Mouse (Mus musculus): ENCODE results near the gene Nr3c2.

DNA sequence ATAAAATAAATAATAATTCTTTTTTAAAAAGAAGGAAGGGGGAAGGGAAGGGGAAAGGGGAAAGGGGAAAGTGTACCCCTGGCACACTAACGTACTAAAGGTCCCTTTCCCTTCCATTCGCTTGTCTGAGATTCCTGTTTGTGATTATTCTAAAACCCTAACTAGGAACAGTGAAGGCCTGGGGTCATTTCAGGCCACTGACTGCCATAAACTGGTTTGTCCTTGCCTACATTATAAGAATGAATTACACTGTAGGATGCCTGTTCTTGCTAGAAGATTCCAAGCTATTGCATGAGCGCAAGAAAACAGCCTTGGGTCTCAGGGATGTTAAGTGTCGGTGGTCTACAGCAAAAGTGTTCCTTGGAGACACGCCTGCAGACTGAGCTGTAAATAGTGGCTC, 355.2 kb downstream of the Nr3c2 start:
- TF ChIP-seq POLR2A (IDR thresholded peaks at IDR 0.05; ENCODE audit: low read depth, low read length) (no peak), CTCF (conservative IDR thresholded peaks at IDR 0.05; ENCODE audit: insufficient read depth, insufficient read length, low read depth, low read length) (no peak)

Data from kidney, adult 2 months (tissue).